Mouse (Mus musculus) lung, postnatal 14 days (tissue): ENCODE data around the gene Cd37.
A peak's percentile ranks its signal among the peaks of the same experiment; 100 is the strongest.

Experiments used
- DNase-seq: peaks from one replicate; pipeline ENCODE4 v3.0.0; 2021

Gene Cd37

GRCm38 (mm10) chr7:45234333-45234841, 4.5 kb downstream of the Cd37 start:
- DNase-seq: no peak

- no peak for DNase-seq
These were observed 5.2 kb downstream of the Cd37 start for GRCm38 (mm10) chr7:45233580-45234332.

GRCm38 (mm10) chr7:45232716-45233465, 6.0 kb downstream of the Cd37 start:
- DNase-seq: no peak

- no peak for DNase-seq
These were observed 7.0 kb downstream of the Cd37 start for GRCm38 (mm10) chr7:45231941-45232340.

- no peak for DNase-seq
These were observed 7.7 kb downstream of the Cd37 start for GRCm38 (mm10) chr7:45231192-45231591.

GRCm38 (mm10) chr7:45229459-45230203, 9.3 kb downstream of the Cd37 start:
- no peak for DNase-seq

- no peak for DNase-seq
These were observed 9.9 kb downstream of the Cd37 start for GRCm38 (mm10) chr7:45229046-45229445.

- no peak for DNase-seq
These were observed 10.4 kb downstream of the Cd37 start for GRCm38 (mm10) chr7:45228548-45228947.

GRCm38 (mm10) chr7:45226421-45226820, 12.5 kb downstream of the Cd37 start:
- no peak for DNase-seq

- DNase-seq: no peak
These were observed 14.1 kb downstream of the Cd37 start for GRCm38 (mm10) chr7:45224826-45225225.

- no peak for DNase-seq
These were observed 17.2 kb downstream of the Cd37 start for GRCm38 (mm10) chr7:45221680-45222079.

GRCm38 (mm10) chr7:45216442-45217183, 22.3 kb downstream of the Cd37 start:
- peak; percentile 83 for DNase-seq

GRCm38 (mm10) chr7:45215673-45216441, 23.1 kb downstream of the Cd37 start, which contains the start of gene Tead2:
Gene Tead2, plus strand, starts transcription at chr7:45215753.
- DNase-seq: peak; percentile 69

GRCm38 (mm10) chr7:45213708-45214107, 25.2 kb downstream of the Cd37 start:
- DNase-seq: no peak

GRCm38 (mm10) chr7:45212356-45212755, 26.6 kb downstream of the Cd37 start:
- no peak for DNase-seq

- DNase-seq: no peak
These were observed 27.1 kb downstream of the Cd37 start, which contains the start of gene Dkkl1 for GRCm38 (mm10) chr7:45211851-45212251. Gene Dkkl1, minus strand, starts transcription at chr7:45212147.

- no peak for DNase-seq
These were observed 27.8 kb downstream of the Cd37 start for GRCm38 (mm10) chr7:45211070-45211469.

GRCm38 (mm10) chr7:45208260-45208659, 30.7 kb downstream of the Cd37 start:
- no peak for DNase-seq

- DNase-seq: peak; percentile 93
These were observed 34.4 kb downstream of the Cd37 start, which contains the start of gene Ccdc155 for GRCm38 (mm10) chr7:45204380-45205143. Gene Ccdc155, minus strand, starts transcription at chr7:45204892.

- DNase-seq: no peak
These were observed 36.3 kb downstream of the Cd37 start for GRCm38 (mm10) chr7:45202654-45203053.

GRCm38 (mm10) chr7:45198961-45199360, 40.0 kb downstream of the Cd37 start:
- DNase-seq: no peak
